Mouse (Mus musculus) mouse embryonic stem cell (cell line): ENCODE measurements around the gene Dnajc8.
"Not testable (repeated sequence)": the region's sequence is repeated elsewhere in the genome, so short reads cannot be mapped to it uniquely, and the experiment has no call there.

Experiments
- in situ Hi-C, 2 experiments: fragments of 300-500 bp; cut with MboI; formaldehyde crosslinking; loops; 1 replicate in 1 of 2; 3 replicates in 1 of 2; pipeline ENCODE4 v1.14.3; 2019 to 2020; ENCODE audit warnings: low sequenced_read_pairs in 2 of 2, low pct_unique_long_range_greater_than_20kb in 1 of 2, mixed read lengths in 1 of 2; ENCODE audit not compliant: unreplicated experiment in 1 of 2

The Dnajc8 gene

GRCm38 (mm10) chr4:132600465-132600864 is 65.1 kb downstream of the Dnajc8 start:
- in situ Hi-C loops, result no loop called here

GRCm38 (mm10) chr4:132601242-132601641 is 65.9 kb downstream of the Dnajc8 start:
- in situ Hi-C loops, result not testable (repeated sequence)
